Comparison of ENCODE assay signal across 25 mouse cellular contexts in genomic region chr3:24391311-24391710, GRCm38 (mm10).
"Had no signal": no experiment of that assay in that cellular context is flagged by ENCODE, and none has a peak within 500 bp of the region (broad histone marks: within the 10 kb centered on the region; RNA-seq: fewer than 3 reads in every experiment).

No protein-coding gene starts in this region.

- H3K36me3 ChIP-seq: heart, embryonic 10.5 days; heart, embryonic 12.5 days; hindbrain, embryonic 10.5 days; hindbrain, embryonic 12.5 days; hindbrain, embryonic 15.5 days; intestine, embryonic 15.5 days; limb, embryonic 10.5 days; limb, embryonic 12.5 days had no signal

- ATAC-seq: inflammation-experienced regulatory T-cells, adult 6 months; intestine, embryonic 15.5 days; intestine, postnatal 0 days had no signal

- H3K4me3 ChIP-seq: gastrocnemius, adult 2 months; heart, embryonic 10.5 days; heart, embryonic 12.5 days; hindbrain, embryonic 10.5 days; hindbrain, embryonic 12.5 days; hindbrain, embryonic 15.5 days; intestine, embryonic 15.5 days; left cerebral cortex, adult 2 months; limb, embryonic 10.5 days; limb, embryonic 12.5 days had no signal

- H3K9ac ChIP-seq: heart, embryonic 12.5 days; hindbrain, embryonic 12.5 days; hindbrain, embryonic 15.5 days; intestine, embryonic 15.5 days; limb, embryonic 12.5 days had no signal

- H3K4me1 ChIP-seq: heart, embryonic 10.5 days; heart, embryonic 12.5 days; hindbrain, embryonic 10.5 days; hindbrain, embryonic 12.5 days; hindbrain, embryonic 15.5 days; intestine, embryonic 15.5 days; limb, embryonic 10.5 days; limb, embryonic 12.5 days had no signal

- H3K4me2 ChIP-seq: heart, embryonic 12.5 days; hindbrain, embryonic 12.5 days; hindbrain, embryonic 15.5 days; intestine, embryonic 15.5 days; limb, embryonic 12.5 days; liver, embryonic 11.5 days had no signal

- H3K27ac ChIP-seq: gastrocnemius, adult 2 months; heart, embryonic 10.5 days; hindbrain, embryonic 10.5 days; hindbrain, embryonic 12.5 days; hindbrain, embryonic 15.5 days; intestine, embryonic 15.5 days; left cerebral cortex, adult 2 months; limb, embryonic 10.5 days; limb, embryonic 12.5 days had no signal

- H3K27me3 ChIP-seq: heart, embryonic 12.5 days; hindbrain, embryonic 12.5 days; hindbrain, embryonic 15.5 days; intestine, embryonic 15.5 days; limb, embryonic 12.5 days had no signal

- H3K9me3 ChIP-seq: heart, embryonic 10.5 days; heart, embryonic 12.5 days; hindbrain, embryonic 10.5 days; hindbrain, embryonic 12.5 days; hindbrain, embryonic 15.5 days; intestine, embryonic 15.5 days; limb, embryonic 10.5 days; limb, embryonic 12.5 days had no signal

- DNase-seq: gastrocnemius, adult 2 months; gastrocnemius, postnatal 10 days; gastrocnemius, postnatal 25 days; heart, adult 18-20 months; heart, postnatal 10 days; heart, postnatal 4 days; kidney, adult 18-20 months; kidney, adult 8-10 months; kidney, postnatal 10 days; kidney, postnatal 25 days; kidney, postnatal 4 days; layer of hippocampus, adult 9-11 months; liver had no signal
